Mouse (Mus musculus): ENCODE data around the gene Klk9.

DNA sequence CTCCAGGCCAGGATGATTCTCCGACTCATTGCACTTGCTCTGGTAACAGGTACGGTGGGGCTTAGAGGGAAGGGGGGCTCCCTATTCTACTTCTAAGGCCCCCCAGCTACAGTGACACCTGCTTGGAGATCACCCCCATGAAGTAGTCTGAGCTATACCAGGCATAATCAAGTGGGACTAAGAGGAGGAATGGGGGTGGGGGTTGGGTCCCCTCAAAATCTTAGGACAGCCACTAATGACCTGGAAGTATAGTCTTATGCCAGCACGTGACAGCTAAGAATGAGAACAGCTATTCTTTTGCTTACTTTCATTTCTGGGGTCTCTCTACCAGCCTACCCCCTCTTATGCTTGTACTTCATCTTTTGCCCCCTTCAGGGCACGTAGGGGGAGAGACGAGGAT lies 15.2 kb upstream of the Klk9 start:
- TF ChIP-seq CTCF (IDR thresholded peaks at IDR 0.05; ENCODE audit: borderline replicate concordance, extremely low read depth, insufficient read depth, insufficient read length) (no peak), POLR2A (IDR thresholded peaks at IDR 0.05; ENCODE audit: borderline replicate concordance, extremely low read depth, insufficient read depth, insufficient read length, poor library complexity, severe bottlenecking) (no peak)

Measured in brain, embryonic 14.5 days (tissue).